Comparison of ENCODE assay signal across 21 mouse cellular contexts in the genomic region with DNA sequence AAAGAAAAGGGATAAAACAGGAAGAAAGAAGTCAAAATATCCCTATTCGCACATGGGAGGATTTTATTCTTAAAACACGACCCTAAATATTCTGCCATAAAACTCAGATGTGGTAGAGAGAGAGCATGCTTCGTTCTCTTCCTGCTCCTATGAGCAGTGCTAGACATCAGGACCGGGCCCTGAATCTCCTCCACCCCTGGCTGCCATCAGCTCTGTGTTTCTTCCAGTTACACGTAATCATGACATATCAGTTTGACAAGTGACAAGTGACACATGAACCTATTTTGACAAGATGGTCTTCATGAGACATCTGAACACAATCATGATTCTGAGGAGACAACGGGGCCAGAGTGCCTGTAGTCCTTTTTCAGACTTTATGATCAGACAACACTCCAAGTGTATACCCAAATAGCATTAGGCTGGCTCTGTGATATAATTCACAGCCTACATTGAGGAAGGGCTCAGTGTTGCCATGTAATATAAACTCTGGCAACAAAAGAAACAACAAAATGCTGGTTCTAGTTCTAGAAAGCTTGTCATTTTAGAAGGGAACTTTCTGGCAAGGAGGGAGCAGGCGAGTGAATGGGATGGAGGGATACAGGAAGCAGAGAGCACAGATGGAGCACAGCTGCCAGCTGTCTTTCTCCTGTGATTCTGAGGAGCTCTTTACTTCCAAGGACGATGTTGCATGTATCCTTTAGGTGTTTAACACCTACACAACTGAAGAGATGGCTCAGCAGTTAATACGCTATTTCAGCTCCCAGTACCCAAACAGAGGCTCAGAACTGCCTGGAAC. TPM values are rescaled to one million over a fixed set of nuclear protein-coding genes. Genes with fewer than 3 reads are reported as not detected.
DNase-seq lines count a peak whose midpoint lies in the region; ATAC-seq and TF ChIP-seq lines count a peak whose summit lies in the region.
"Had no signal": no experiment of that assay in that cellular context is flagged by ENCODE, and none has a peak within 500 bp of the region (broad histone marks: within the 10 kb centered on the region; RNA-seq: fewer than 3 reads in every experiment).

No protein-coding gene starts in this region.

- ATAC-seq in heart, embryonic 13.5 days (ENCODE audit: extremely low read depth, insufficient number of reproducible peaks, low FRiP score, low TSS enrichment): no peak
- ATAC-seq in lung, postnatal 0 days: peak; percentile 68
- ATAC-seq: forebrain, embryonic 16.5 days had no signal

- TF ChIP-seq POLR2A in lung, adult 2 months (IDR thresholded peaks at IDR 0.05; ENCODE audit: borderline replicate concordance, extremely low read depth, low read depth, low read length): no peak

- peaks cover 25% of the 10 kb centered on the region for H3K36me3 ChIP-seq in heart, embryonic 13.5 days
- no peaks in the 10 kb centered on the region for H3K36me3 ChIP-seq in lung, postnatal 0 days (ENCODE audit: insufficient read depth, low read length)

- no peak for TF ChIP-seq EP300 in lung, postnatal 0 days (IDR thresholded peaks at IDR 0.05)

- no peaks in the 10 kb centered on the region for H3K9me3 ChIP-seq in heart, embryonic 13.5 days
- no peaks in the 10 kb centered on the region for H3K9me3 ChIP-seq in lung, postnatal 0 days (ENCODE audit: low read length)
- H3K9me3 ChIP-seq: embryonic facial prominence, embryonic 10.5 days; hindbrain, embryonic 15.5 days; limb, embryonic 15.5 days; midbrain, embryonic 10.5 days; neural tube, embryonic 15.5 days had no signal

- 59% methylated on average over 9 of the region's 9 CpGs for WGBS in heart, embryonic 13.5 days
- 60% methylated on average over 9 of the region's 9 CpGs for WGBS in lung, postnatal 0 days
- WGBS in lung, adult 2 months: 67% methylated on average over 9 of the region's 9 CpGs

- no peak overlapping the region for H3K9ac ChIP-seq in heart, embryonic 13.5 days
- H3K9ac ChIP-seq in lung, postnatal 0 days (replicated peaks; ENCODE audit: low read depth): no peak overlapping the region
- H3K9ac ChIP-seq: hindbrain, embryonic 15.5 days; limb, embryonic 15.5 days; liver, embryonic 14.5 days; neural tube, embryonic 15.5 days had no signal

- no peak overlapping the region for H3K4me2 ChIP-seq in heart, embryonic 13.5 days
- H3K4me2 ChIP-seq in lung, postnatal 0 days (replicated peaks; ENCODE audit: low read depth, low read length): no peak overlapping the region
- H3K4me2 ChIP-seq: hindbrain, embryonic 15.5 days; limb, embryonic 15.5 days; neural tube, embryonic 15.5 days had no signal

- H3K4me3 ChIP-seq in heart, embryonic 13.5 days: no peak overlapping the region
- no peak overlapping the region for H3K4me3 ChIP-seq in left cerebral cortex, adult 2 months
- H3K4me3 ChIP-seq in lung, postnatal 0 days (ENCODE audit: low read depth, low read length): no peak overlapping the region
- no peak overlapping the region for H3K4me3 ChIP-seq in lung, adult 2 months (replicated peaks; ENCODE audit: extremely low read depth, low read depth, low read length)
- H3K4me3 ChIP-seq: embryonic facial prominence, embryonic 10.5 days; hindbrain, embryonic 15.5 days; limb, embryonic 15.5 days; midbrain, embryonic 10.5 days; neural tube, embryonic 15.5 days had no signal

- H3K4me1 ChIP-seq in heart, embryonic 13.5 days: peaks cover 50% of the 10 kb centered on the region
- H3K4me1 ChIP-seq in lung, postnatal 0 days (ENCODE audit: insufficient read depth, low read depth, low read length): no peaks in the 10 kb centered on the region
- peaks cover 7% of the 10 kb centered on the region for H3K4me1 ChIP-seq in lung, adult 2 months (ENCODE audit: control insufficient read depth, insufficient read depth, low read length)
- H3K4me1 ChIP-seq: limb, embryonic 15.5 days; neural tube, embryonic 15.5 days had no signal

- DNase-seq in heart, postnatal 4 days: no peak
- DNase-seq in left cerebral cortex, adult 2 months (ENCODE audit: extremely low spot score in 1 of 2, low spot score in 2 of 2): no peak
- DNase-seq in left cerebral cortex, adult 18-20 months (ENCODE audit: low spot score in 2 of 2): no peak
- DNase-seq in lung, postnatal 0 days (ENCODE audit: low spot score): peak; percentile 29
- DNase-seq in lung, adult 2 months: no peak
- DNase-seq in ovary, postnatal 36 days (ENCODE audit: low spot score): no peak
- DNase-seq: adrenal gland, adult 2 months; cerebellum, adult 11-12 months; cerebellum, postnatal 10 days; gastrocnemius, postnatal 36 days; kidney, adult 2 months; layer of hippocampus, adult 9-11 months had no signal

- TF ChIP-seq CTCF in left cerebral cortex, adult 2 months (IDR thresholded peaks at IDR 0.05): no peak
- no peak for TF ChIP-seq CTCF in lung, postnatal 0 days (IDR thresholded peaks at IDR 0.05)
- no peak for TF ChIP-seq CTCF in lung, adult 2 months (IDR thresholded peaks at IDR 0.05; ENCODE audit: insufficient read depth, low read length)

- peak overlapping the region; percentile 51 for H3K27ac ChIP-seq in heart, embryonic 13.5 days (replicated peaks)
- H3K27ac ChIP-seq in left cerebral cortex, adult 2 months: peak overlapping the region; percentile 36; the same call in 1 of the 2 replicates
- no peak overlapping the region for H3K27ac ChIP-seq in lung, postnatal 0 days (ENCODE audit: low read length)
- H3K27ac ChIP-seq: embryonic facial prominence, embryonic 10.5 days; hindbrain, embryonic 15.5 days; kidney, postnatal 0 days; limb, embryonic 15.5 days; liver, embryonic 14.5 days; midbrain, embryonic 10.5 days; neural tube, embryonic 15.5 days had no signal

- intact Hi-C loops in left cerebral cortex, adult 2 months (cut with DNase I): loop anchor here (5.0 kb wide), 1 partner anchor 37 kb away; no protein-coding TSS in a partner anchor

- no peaks in the 10 kb centered on the region for H3K27me3 ChIP-seq in heart, embryonic 13.5 days (replicated peaks)
- H3K27me3 ChIP-seq in lung, postnatal 0 days (replicated peaks; ENCODE audit: insufficient read depth, low read length): no peaks in the 10 kb centered on the region
- H3K27me3 ChIP-seq: hindbrain, embryonic 15.5 days; limb, embryonic 15.5 days; neural tube, embryonic 15.5 days had no signal

RNA-seq across cellular contexts. Expression of gene Mon2, which starts 20.9 kb away (rescaled TPM):
- polyA plus RNA-seq in heart, embryonic 13.5 days (2015; fragmentation: Nextera tagmentation; extraction: Ambion mirVana): 18.5 and 21.0 TPM in 2 replicates
- 10 to 100 TPM; 45.0 to 45.9 TPM for total RNA-seq in heart, postnatal 4 days (2021)
- 100 to 1,000 TPM in 1 of 2 experiments, 10 to 100 TPM in 1; 98.6 to 104 TPM for total RNA-seq in left cerebral cortex, adult 2 months (2021)
- total RNA-seq in left cerebral cortex, adult 18-20 months (2021): 10 to 100 TPM; 85.9 to 92.6 TPM
- 26.4 and 27.2 TPM in 2 replicates for polyA plus RNA-seq in lung, postnatal 0 days (2015; fragmentation: Nextera tagmentation; extraction: Ambion mirVana)
- polyA plus RNA-seq in lung, adult 2 months (2012; rRNA removed): 47.3 and 69.0 TPM in 2 replicates
